Mouse (Mus musculus) limb, embryonic 13.5 days (tissue): Measurements from ENCODE around the gene Lamb3. TPM values are rescaled to one million over a fixed set of nuclear protein-coding genes. Genes with fewer than 3 reads are reported as not detected.

Experiments
- ATAC-seq: fragments of 200-750 bp; cut with Nextera tagmentation; 2 replicates; pipeline ENCODE4 v1.8.0; 2017; ENCODE audit warnings: low read depth, moderate number of reproducible peaks, moderate TSS enrichment; ENCODE audit not compliant: low FRiP score
- H3K27ac ChIP-seq: fragments of 300-500 bp; sonication (generic); 2 replicates; pipeline ENCODE4 v1.5.1; 2015; ENCODE audit warnings: inconsistent platforms, mild to moderate bottlenecking, moderate library complexity
- H3K27me3 ChIP-seq: fragments of 300-500 bp; sonication (generic); 2 replicates; pipeline ENCODE4 v1.6.1; 2015; ENCODE audit warnings: mild to moderate bottlenecking, inconsistent platforms
- H3K36me3 ChIP-seq: fragments of 300-500 bp; sonication (generic); 2 replicates; pipeline ENCODE4 v1.6.1; 2015; ENCODE audit warnings: inconsistent platforms, mild to moderate bottlenecking, moderate library complexity
- H3K4me1 ChIP-seq: fragments of 300-500 bp; sonication (generic); 2 replicates; pipeline ENCODE4 v1.6.1; 2015; ENCODE audit warnings: inconsistent platforms
- H3K4me2 ChIP-seq: fragments of 300-500 bp; sonication (generic); replicated peaks from 2 replicates; pipeline ENCODE4 v1.6.1; 2015; ENCODE audit warnings: inconsistent platforms, mild to moderate bottlenecking, moderate library complexity
- H3K4me3 ChIP-seq: fragments of 300-500 bp; sonication (generic); 2 replicates; pipeline ENCODE4 v1.5.1; 2015; ENCODE audit warnings: moderate library complexity, mild to moderate bottlenecking, inconsistent platforms
- H3K9ac ChIP-seq: fragments of 300-500 bp; sonication (generic); 2 replicates; pipeline ENCODE4 v1.6.1; 2015; ENCODE audit warnings: mild to moderate bottlenecking, inconsistent platforms
- H3K9me3 ChIP-seq: fragments of 300-500 bp; sonication (generic); 2 replicates; pipeline ENCODE4 v1.6.1; 2016; ENCODE audit warnings: inconsistent platforms
- WGBS: fragments of 180-500 bp; shearing (Covaris S2); methylation state at CpG from one replicate; pipeline ENCODE4 v1.1.7; 2015; 5-methylcytosine and 5-hydroxymethylcytosine counted together
- polyA plus RNA-seq: library from polyadenylated mRNA; unstranded; fragments of >200 nt; fragmentation: Nextera tagmentation; extraction: Ambion mirVana; gene quantifications from 2 replicates; pipeline ENCODE4 v1.2.1, GENCODE M21; 2015

Lamb3 gene
- polyA plus RNA-seq, 1 experiment from 2014 or later: 3.6 TPM

- no peak for ATAC-seq
- H3K4me3 ChIP-seq: no peak overlapping the region
- WGBS: 89% methylated on average over 7 of the region's 7 CpGs
- no peak overlapping the region for H3K27ac ChIP-seq
- no peak overlapping the region for H3K4me2 ChIP-seq
- H3K36me3 ChIP-seq: peaks cover 8% of the 10 kb centered on the region
- H3K4me1 ChIP-seq: no peaks in the 10 kb centered on the region
- H3K27me3 ChIP-seq: no peaks in the 10 kb centered on the region
- no peaks in the 10 kb centered on the region for H3K9me3 ChIP-seq
- H3K9ac ChIP-seq: no peak overlapping the region
These were observed 154.6 kb downstream of the Lamb3 start for GRCm38 (mm10) chr1:193362078-193362477.

GRCm38 (mm10) chr1:193363801-193364231, 156.3 kb downstream of the Lamb3 start:
- Histone ChIP-seq H3K4me1 (peaks cover 12% of the 10 kb centered on the region), H3K4me2 (no peak overlapping the region), H3K9me3 (no peaks in the 10 kb centered on the region), H3K4me3 (no peak overlapping the region), H3K27ac (no peak overlapping the region), H3K27me3 (no peaks in the 10 kb centered on the region), H3K36me3 (peaks cover 8% of the 10 kb centered on the region), H3K9ac (no peak overlapping the region)
- no peak for ATAC-seq
- 63% methylated on average over 5 of the region's 5 CpGs for WGBS

GRCm38 (mm10) chr1:193368055-193368454, 160.6 kb downstream of the Lamb3 start:
- H3K27ac ChIP-seq: no peak overlapping the region
- ATAC-seq: 0 out of 2 replicates have a peak, but pooled peaks have one; percentile 18

GRCm38 (mm10) chr1:193369091-193369490, 161.6 kb downstream of the Lamb3 start:
- WGBS: 43% methylated on average over 8 of the region's 8 CpGs
- H3K4me3 ChIP-seq: peak overlapping the region; percentile 53
- ATAC-seq: no peak
- H3K9ac ChIP-seq: peak overlapping the region; percentile 70
- H3K36me3 ChIP-seq: no peaks in the 10 kb centered on the region
- H3K4me1 ChIP-seq: peaks cover 31% of the 10 kb centered on the region
- H3K27ac ChIP-seq: no peak overlapping the region
- H3K27me3 ChIP-seq: no peaks in the 10 kb centered on the region
- H3K4me2 ChIP-seq: peak overlapping the region; percentile 76
- no peaks in the 10 kb centered on the region for H3K9me3 ChIP-seq

More at GRCm38 (mm10) chr1:193368055-193368454, 160.6 kb downstream of the Lamb3 start:
- Histone ChIP-seq H3K4me3 (no peak overlapping the region), H3K27me3 (no peaks in the 10 kb centered on the region), H3K4me2 (peak overlapping the region; percentile 76), H3K36me3 (no peaks in the 10 kb centered on the region), H3K9me3 (no peaks in the 10 kb centered on the region), H3K4me1 (peaks cover 31% of the 10 kb centered on the region), H3K9ac (no peak overlapping the region)
- WGBS: 36% methylated on average over 10 of the region's 10 CpGs

- WGBS: 2% methylated on average over 2 of the region's 2 CpGs
These were observed 162.6 kb downstream of the Lamb3 start, which contains the start of gene Camk1g for GRCm38 (mm10) chr1:193370096-193370495. Gene Camk1g (minus strand): TSS chr1:193370298.

GRCm38 (mm10) chr1:193373906-193374413, 166.5 kb downstream of the Lamb3 start:
- H3K9ac ChIP-seq: no peak overlapping the region
- no peaks in the 10 kb centered on the region for H3K9me3 ChIP-seq
- ATAC-seq: no peak
- H3K27me3 ChIP-seq: no peaks in the 10 kb centered on the region
- H3K4me1 ChIP-seq: peaks cover 17% of the 10 kb centered on the region
- 51% methylated on average over 6 of the region's 6 CpGs for WGBS
- H3K36me3 ChIP-seq: no peaks in the 10 kb centered on the region
- no peak overlapping the region for H3K27ac ChIP-seq
- H3K4me3 ChIP-seq: no peak overlapping the region
- H3K4me2 ChIP-seq: no peak overlapping the region

More at GRCm38 (mm10) chr1:193370096-193370495, 162.6 kb downstream of the Lamb3 start, which contains the start of gene Camk1g:
- Histone ChIP-seq H3K36me3 (no peaks in the 10 kb centered on the region), H3K27ac (no peak within 1 kb of the TSS), H3K4me1 (peaks cover 31% of the 10 kb centered on the region), H3K27me3 (no peaks in the 10 kb centered on the region), H3K4me3 (peak within 1 kb of the TSS; percentile 53), H3K4me2 (peak within 1 kb of the TSS; percentile 76), H3K9me3 (no peaks in the 10 kb centered on the region), H3K9ac (peak within 1 kb of the TSS; percentile 70)
- ATAC-seq: peak; percentile 92

GRCm38 (mm10) chr1:193376478-193377134, 169.1 kb downstream of the Lamb3 start:
- Histone ChIP-seq H3K36me3 (no peaks in the 10 kb centered on the region), H3K4me2 (no peak overlapping the region), H3K9me3 (no peaks in the 10 kb centered on the region), H3K27ac (no peak overlapping the region), H3K9ac (no peak overlapping the region), H3K4me1 (peaks cover 6% of the 10 kb centered on the region), H3K27me3 (no peaks in the 10 kb centered on the region), H3K4me3 (no peak overlapping the region)
- 39% methylated on average over 4 of the region's 4 CpGs for WGBS
- ATAC-seq: peak; percentile 12; the same call in 1 of the 2 replicates

- Histone ChIP-seq H3K4me2 (no peak overlapping the region), H3K27me3 (no peaks in the 10 kb centered on the region), H3K9ac (no peak overlapping the region), H3K4me1 (peaks cover 17% of the 10 kb centered on the region), H3K36me3 (no peaks in the 10 kb centered on the region), H3K4me3 (no peak overlapping the region), H3K27ac (no peak overlapping the region), H3K9me3 (no peaks in the 10 kb centered on the region)
- no peak for ATAC-seq
- WGBS: 68% methylated on average over 6 of the region's 6 CpGs
These were observed 172.1 kb downstream of the Lamb3 start for GRCm38 (mm10) chr1:193379634-193380033.

- WGBS: 90% methylated on average over 5 of the region's 5 CpGs
- Histone ChIP-seq H3K9ac (no peak overlapping the region), H3K4me2 (no peak overlapping the region), H3K27me3 (no peaks in the 10 kb centered on the region), H3K27ac (no peak overlapping the region), H3K9me3 (no peaks in the 10 kb centered on the region), H3K4me1 (peaks cover 20% of the 10 kb centered on the region), H3K4me3 (no peak overlapping the region), H3K36me3 (no peaks in the 10 kb centered on the region)
- no peak for ATAC-seq
These were observed 173.4 kb downstream of the Lamb3 start for GRCm38 (mm10) chr1:193380877-193381276.

GRCm38 (mm10) chr1:193381597-193382404, 174.3 kb downstream of the Lamb3 start:
- Histone ChIP-seq H3K27ac (peak overlapping the region; percentile 84), H3K4me1 (peaks cover 28% of the 10 kb centered on the region), H3K4me3 (peak overlapping the region; percentile 41), H3K36me3 (no peaks in the 10 kb centered on the region), H3K9me3 (no peaks in the 10 kb centered on the region), H3K9ac (0 out of 2 replicates have a peak overlapping the region, but pooled peaks have one; percentile 48), H3K4me2 (peak overlapping the region; percentile 66), H3K27me3 (no peaks in the 10 kb centered on the region; the same call in 1 of the 2 replicates)
- ATAC-seq: peak; percentile 29
- WGBS: 18% methylated on average over 11 of the region's 11 CpGs

- H3K9me3 ChIP-seq: no peaks in the 10 kb centered on the region
- no peaks in the 10 kb centered on the region for H3K36me3 ChIP-seq
- peaks cover 6% of the 10 kb centered on the region; the same call in 1 of the 2 replicates for H3K27me3 ChIP-seq
- H3K4me1 ChIP-seq: peaks cover 34% of the 10 kb centered on the region
- H3K4me2 ChIP-seq: peak overlapping the region; percentile 66
- 2% methylated on average over 8 of the region's 8 CpGs for WGBS
- H3K4me3 ChIP-seq: peak overlapping the region; percentile 41
- H3K9ac ChIP-seq: peak overlapping the region; percentile 48
- peak; percentile 82 for ATAC-seq
- H3K27ac ChIP-seq: peak overlapping the region; percentile 84
These were observed 174.9 kb downstream of the Lamb3 start for GRCm38 (mm10) chr1:193382435-193382834.
